Mouse (Mus musculus) cerebellum, adult 9-11 months (tissue): ENCODE measurements around the gene Abi3bp.

Experiments
- DNase-seq: peaks from one replicate; pipeline ENCODE4 v3.0.0; 2022

Abi3bp gene

GRCm38 (mm10) chr16:56690715-56691114 is 213.0 kb downstream of the Abi3bp start:
- no peak for DNase-seq

- DNase-seq: no peak
These were observed 218.8 kb downstream of the Abi3bp start for GRCm38 (mm10) chr16:56696448-56696847.

GRCm38 (mm10) chr16:56700898-56701297 is 223.2 kb downstream of the Abi3bp start:
- DNase-seq: no peak

- DNase-seq: no peak
These were observed 228.1 kb downstream of the Abi3bp start for GRCm38 (mm10) chr16:56705731-56706130.

GRCm38 (mm10) chr16:56710071-56710470 is 232.4 kb downstream of the Abi3bp start:
- DNase-seq: no peak

- no peak for DNase-seq
These were observed 237.9 kb downstream of the Abi3bp start for GRCm38 (mm10) chr16:56715608-56716007.

- peak; percentile 67 for DNase-seq
These were observed 239.0 kb downstream of the Abi3bp start for GRCm38 (mm10) chr16:56716557-56717179.

GRCm38 (mm10) chr16:56717224-56718200 is 239.8 kb downstream of the Abi3bp start, which contains the start of gene Tfg:
TSS of gene Tfg (minus strand) at chr16:56717450.
- DNase-seq: peak; percentile 100

- no peak for DNase-seq
These were observed 241.4 kb downstream of the Abi3bp start for GRCm38 (mm10) chr16:56719031-56719430.

- DNase-seq: no peak
These were observed 244.7 kb downstream of the Abi3bp start for GRCm38 (mm10) chr16:56722357-56722756.

GRCm38 (mm10) chr16:56724927-56725326 is 247.2 kb downstream of the Abi3bp start:
- no peak for DNase-seq

GRCm38 (mm10) chr16:56729060-56729459 is 251.4 kb downstream of the Abi3bp start:
- DNase-seq: no peak
